Mouse (Mus musculus): ENCODE data around the gene Wdr20. TPM values are rescaled to one million over a fixed set of nuclear protein-coding genes. Genes with fewer than 3 reads are reported as not detected.

Gene Wdr20
- total and polyA plus RNA-seq, 3 experiments = 18.8 to 25.8 TPM; not detected in 1

DNA sequence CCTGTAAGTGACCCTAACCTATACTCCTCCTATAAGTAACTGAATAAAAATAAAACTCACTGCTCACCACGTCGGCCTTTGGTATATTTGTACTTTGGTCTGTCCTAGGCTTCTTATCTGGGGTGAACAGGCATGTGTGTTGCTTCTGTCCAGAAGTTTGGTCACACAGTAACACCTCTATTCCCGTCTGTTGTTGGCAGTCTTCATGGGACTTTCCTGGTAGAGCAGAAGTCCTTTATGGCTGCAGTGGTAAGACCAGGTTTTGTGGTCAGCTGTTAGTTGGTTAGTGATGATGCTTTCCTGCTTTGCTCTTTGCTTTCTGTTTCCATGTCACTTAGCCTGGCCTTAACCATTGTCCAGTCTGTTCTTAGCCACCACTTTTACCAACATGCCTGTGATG, 19.4 kb downstream of the Wdr20 start:
- no peak overlapping the region for H3K4me3 ChIP-seq (ENCODE audit: control insufficient read depth in 1 of 2, insufficient read depth in 1 of 2, low read depth in 2 of 2, low read length in 2 of 2)
- DNase-seq (ENCODE audit: low read depth, low spot score) = no peak
- H3K27me3 ChIP-seq (ENCODE audit: control insufficient read depth in 1 of 2, insufficient read depth in 2 of 2, low read length in 2 of 2) = no peaks in the 10 kb centered on the region
- peaks cover 36% of the 10 kb centered on the region for H3K79me2 ChIP-seq (ENCODE audit: control insufficient read depth, insufficient read depth, low read length, poor library complexity)
- H3K36me3 ChIP-seq (ENCODE audit: control insufficient read depth in 1 of 2, insufficient read depth in 2 of 2, low read length in 2 of 2) = peaks cover 0 to 2% of the 10 kb centered on the region in 2 experiments; a peak in 2 of 4 replicates
- TF ChIP-seq TAL1 (IDR thresholded peaks at IDR 0.05; ENCODE audit: low read length) (peak; percentile 20; the same call in 1 of the 2 replicates), ZNF384 (IDR thresholded peaks at IDR 0.05; ENCODE audit: low read depth, low read length) (no peak)
- H3K9me3 ChIP-seq (replicated peaks; ENCODE audit: insufficient read depth, low read length) = no peaks in the 10 kb centered on the region
- no peak overlapping the region for H3K27ac ChIP-seq (ENCODE audit: control insufficient read depth, low read depth, low read length)
- no peaks in the 10 kb centered on the region for H3K4me1 ChIP-seq (ENCODE audit: control insufficient read depth in 1 of 2, insufficient read depth in 2 of 2, low read length in 2 of 2)
- no peak overlapping the region for H3K9ac ChIP-seq (ENCODE audit: control insufficient read depth, low read depth, low read length, poor library complexity, severe bottlenecking)

- Histone ChIP-seq H3K36me3 (ENCODE audit: control insufficient read depth in 1 of 2, insufficient read depth in 2 of 2, low read length in 2 of 2) (peaks cover 0 to 2% of the 10 kb centered on the region in 2 experiments; a peak in 2 of 4 replicates), H3K79me2 (ENCODE audit: control insufficient read depth, insufficient read depth, low read length, poor library complexity) (peaks cover 31% of the 10 kb centered on the region), H3K4me3 (ENCODE audit: control insufficient read depth in 1 of 2, insufficient read depth in 1 of 2, low read depth in 2 of 2, low read length in 2 of 2) (no peak overlapping the region), H3K9ac (ENCODE audit: control insufficient read depth, low read depth, low read length, poor library complexity, severe bottlenecking) (no peak overlapping the region), H3K9me3 (replicated peaks; ENCODE audit: insufficient read depth, low read length) (no peaks in the 10 kb centered on the region), H3K27me3 (ENCODE audit: control insufficient read depth in 1 of 2, insufficient read depth in 2 of 2, low read length in 2 of 2) (no peaks in the 10 kb centered on the region), H3K27ac (ENCODE audit: control insufficient read depth, low read depth, low read length) (no peak overlapping the region), H3K4me1 (ENCODE audit: control insufficient read depth in 1 of 2, insufficient read depth in 2 of 2, low read length in 2 of 2) (no peaks in the 10 kb centered on the region)
- DNase-seq (ENCODE audit: low read depth, low spot score) = no peak
- TF ChIP-seq ZKSCAN1 (IDR thresholded peaks at IDR 0.05; ENCODE audit: low read depth, low read length) = no peak
- TF ChIP-seq ZMIZ1 (IDR thresholded peaks at IDR 0.05; ENCODE audit: low read depth, low read length) = no peak
- TF ChIP-seq EP300 (IDR thresholded peaks at IDR 0.05; ENCODE audit: low read depth in 1 of 2, low read length in 2 of 2) = no peak
- no peak for TF ChIP-seq CHD1 (IDR thresholded peaks at IDR 0.05; ENCODE audit: low read depth, low read length)
- no peak for TF ChIP-seq RAD21 (IDR thresholded peaks at IDR 0.05; ENCODE audit: low read depth, low read length)
- no peak for TF ChIP-seq MAX (IDR thresholded peaks at IDR 0.05; ENCODE audit: low read length)
Observed at GRCm38 (mm10) chr12:110758932-110759331, 21.2 kb downstream of the Wdr20 start.

GRCm38 (mm10) chr12:110762321-110762720, 24.6 kb downstream of the Wdr20 start:
- TF ChIP-seq USF1 (IDR thresholded peaks at IDR 0.05; ENCODE audit: low read depth, low read length) (no peak), NRF1 (IDR thresholded peaks at IDR 0.05; ENCODE audit: insufficient read depth, low read depth, low read length, poor library complexity, severe bottlenecking) (no peak), TAL1 (IDR thresholded peaks at IDR 0.05; ENCODE audit: low read length) (no peak), SMC3 (IDR thresholded peaks at IDR 0.05; ENCODE audit: low read depth, low read length) (no peak), E2F4 (IDR thresholded peaks at IDR 0.05; ENCODE audit: borderline replicate concordance, low read depth, low read length) (no peak), EP300 (IDR thresholded peaks at IDR 0.05; ENCODE audit: low read depth in 1 of 2, low read length in 2 of 2) (no peak), KAT2A (conservative IDR thresholded peaks at IDR 0.05; ENCODE audit: low read depth, low read length) (no peak), UBTF (IDR thresholded peaks at IDR 0.05; ENCODE audit: borderline replicate concordance, insufficient read depth, low read depth, low read length) (no peak), MXI1 (IDR thresholded peaks at IDR 0.05; ENCODE audit: low read depth, low read length) (no peak), GABPA (IDR thresholded peaks at IDR 0.05; ENCODE audit: low read depth, low read length) (no peak), MYC (IDR thresholded peaks at IDR 0.05; ENCODE audit: low read depth, low read length) (no peak), JUND (IDR thresholded peaks at IDR 0.05; ENCODE audit: low read depth, low read length) (no peak), CHD1 (IDR thresholded peaks at IDR 0.05; ENCODE audit: low read depth, low read length) (no peak)
- Histone ChIP-seq H3K36me3 (ENCODE audit: control insufficient read depth in 1 of 2, insufficient read depth in 2 of 2, low read length in 2 of 2) (peaks cover 0 to 2% of the 10 kb centered on the region in 2 experiments; a peak in 2 of 4 replicates), H3K27ac (ENCODE audit: control insufficient read depth, low read depth, low read length) (no peak overlapping the region)

More at GRCm38 (mm10) chr12:110762321-110762720, 24.6 kb downstream of the Wdr20 start:
- Histone ChIP-seq H3K4me3 (ENCODE audit: control insufficient read depth in 1 of 2, insufficient read depth in 1 of 2, low read depth in 2 of 2, low read length in 2 of 2) (no peak overlapping the region), H3K9me3 (replicated peaks; ENCODE audit: insufficient read depth, low read length) (no peaks in the 10 kb centered on the region), H3K79me2 (ENCODE audit: control insufficient read depth, insufficient read depth, low read length, poor library complexity) (peaks cover 17% of the 10 kb centered on the region), H3K4me1 (ENCODE audit: control insufficient read depth in 1 of 2, insufficient read depth in 2 of 2, low read length in 2 of 2) (no peaks in the 10 kb centered on the region), H3K27me3 (ENCODE audit: control insufficient read depth in 1 of 2, insufficient read depth in 2 of 2, low read length in 2 of 2) (no peaks in the 10 kb centered on the region), H3K9ac (ENCODE audit: control insufficient read depth, low read depth, low read length, poor library complexity, severe bottlenecking) (no peak overlapping the region)
- no peak for DNase-seq (ENCODE audit: low read depth, low spot score)

Data from MEL (cell line).